ENCODE assay signal across 15 mouse cellular contexts in the genomic region with DNA sequence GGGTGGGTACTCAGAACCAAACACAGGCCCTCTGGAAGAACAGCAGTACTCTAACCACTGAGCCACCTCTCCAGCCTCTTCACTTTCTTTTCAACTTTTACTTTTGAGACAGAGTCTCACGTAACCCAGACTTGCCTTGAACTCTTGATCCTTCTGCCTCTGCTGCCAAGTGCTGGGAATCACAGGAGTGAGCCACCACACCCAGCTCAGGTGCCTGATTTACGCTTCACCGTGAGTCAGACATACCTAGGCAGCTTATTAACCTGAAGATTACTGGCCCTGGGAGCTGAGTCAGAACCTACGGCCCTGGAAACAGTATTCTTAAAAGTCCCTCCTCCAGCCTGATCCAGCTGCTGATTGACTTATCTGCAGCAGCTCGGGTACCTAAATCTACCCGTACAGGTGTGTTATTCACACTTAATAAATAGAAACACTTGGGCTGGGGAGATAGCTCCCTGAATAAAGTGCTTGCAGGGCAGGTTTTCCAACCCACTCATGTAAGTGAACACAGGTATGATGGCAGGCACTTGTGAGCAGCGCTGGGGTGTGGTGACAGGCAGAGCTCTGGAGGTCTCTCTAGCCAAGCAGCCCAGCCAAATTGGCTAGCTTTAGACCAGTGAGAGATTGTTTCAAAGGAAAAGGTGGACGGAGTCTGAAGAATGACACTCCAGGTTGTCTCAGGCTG.
DNase-seq lines count a peak whose midpoint lies in the region; ATAC-seq and TF ChIP-seq lines count a peak whose summit lies in the region.
"Had no signal": no experiment of that assay in that cellular context is flagged by ENCODE, and none has a peak within 500 bp of the region (broad histone marks: within the 10 kb centered on the region; RNA-seq: fewer than 3 reads in every experiment).

No protein-coding gene starts in this region.

- H3K4me1 ChIP-seq in kidney, embryonic 15.5 days: peaks cover 51% of the 10 kb centered on the region
- H3K4me1 ChIP-seq in lung, embryonic 14.5 days (ENCODE audit: insufficient read depth): 0 out of 2 replicates have a peak, but pooled peaks cover 3% of the 10 kb centered on the region

- H3K4me3 ChIP-seq in kidney, embryonic 15.5 days (replicated peaks): no peak overlapping the region
- H3K4me3 ChIP-seq in lung, embryonic 14.5 days (ENCODE audit: low read depth, low read length): no peak overlapping the region
- H3K4me3 ChIP-seq: heart, embryonic 13.5 days; liver, embryonic 13.5 days; midbrain, embryonic 10.5 days had no signal

- no peak overlapping the region for H3K9ac ChIP-seq in kidney, embryonic 15.5 days
- no peak overlapping the region for H3K9ac ChIP-seq in lung, embryonic 14.5 days
- H3K9ac ChIP-seq: heart, embryonic 13.5 days; liver, embryonic 13.5 days had no signal

- 78% methylated on average over 8 of the region's 8 CpGs for WGBS in kidney, embryonic 15.5 days
- WGBS in lung, embryonic 14.5 days: 62% methylated on average over 8 of the region's 8 CpGs
- WGBS in large intestine, adult 2 months: 47% methylated on average over 8 of the region's 8 CpGs

- no peaks in the 10 kb centered on the region for H3K9me3 ChIP-seq in kidney, embryonic 15.5 days (replicated peaks)
- H3K9me3 ChIP-seq in lung, embryonic 14.5 days (ENCODE audit: low read depth, low read length): no peaks in the 10 kb centered on the region
- H3K9me3 ChIP-seq: heart, embryonic 13.5 days; liver, embryonic 13.5 days; midbrain, embryonic 10.5 days had no signal

- no peak overlapping the region for H3K4me2 ChIP-seq in kidney, embryonic 15.5 days
- no peak overlapping the region for H3K4me2 ChIP-seq in lung, embryonic 14.5 days
- H3K4me2 ChIP-seq: heart, embryonic 13.5 days; liver, embryonic 13.5 days had no signal

- H3K27me3 ChIP-seq in kidney, embryonic 15.5 days: no peaks in the 10 kb centered on the region
- H3K27me3 ChIP-seq in lung, embryonic 14.5 days (ENCODE audit: insufficient read depth, low read length): no peaks in the 10 kb centered on the region
- H3K27me3 ChIP-seq: heart, embryonic 13.5 days; liver, embryonic 13.5 days had no signal

- no peak overlapping the region for H3K27ac ChIP-seq in kidney, embryonic 15.5 days
- no peak overlapping the region; the same call in 1 of the 2 replicates for H3K27ac ChIP-seq in lung, embryonic 14.5 days (ENCODE audit: low read depth)
- H3K27ac ChIP-seq: heart, embryonic 13.5 days; liver, embryonic 13.5 days; midbrain, embryonic 10.5 days had no signal

- peak; percentile 63 for DNase-seq in kidney, adult 9 months
- no peak for DNase-seq in lung, embryonic 14.5 days
- DNase-seq in lung, postnatal 25 days (ENCODE audit: low spot score): no peak
- DNase-seq in large intestine, adult 2 months (ENCODE audit: low read depth, low spot score): peak; percentile 70
- DNase-seq in yolk sac, embryonic 10.5 days (ENCODE audit: low spot score): peak; percentile 67
- no peak for DNase-seq in cerebellum, postnatal 10 days
- DNase-seq: adrenal gland, adult 2 months; B cell, adult 2 months; cerebellum, adult 2 months; liver, embryonic 13.5 days; right cerebral cortex, postnatal 14 days; thymus, postnatal 14 days had no signal

- no peaks in the 10 kb centered on the region for H3K36me3 ChIP-seq in kidney, embryonic 15.5 days
- no peaks in the 10 kb centered on the region; the same call in 1 of the 2 replicates for H3K36me3 ChIP-seq in lung, embryonic 14.5 days (ENCODE audit: insufficient read depth)
- H3K36me3 ChIP-seq: heart, embryonic 13.5 days; liver, embryonic 13.5 days had no signal

- ATAC-seq in kidney, embryonic 15.5 days (replicated peaks; ENCODE audit: low FRiP score): no peak
- peak; percentile 19; the same call in 1 of the 2 replicates for ATAC-seq in lung, embryonic 14.5 days (ENCODE audit: insufficient read depth)

- TF ChIP-seq CTCF in lung, embryonic 14.5 days (IDR thresholded peaks at IDR 0.05; ENCODE audit: low read depth): no peak

Comparison
In these comparisons a context has a peak if more than half of its experiments do, and no peak if none do; other contexts are left out.
1. DNase-seq: peak in kidney, adult 9 months (single experiment), large intestine, adult 2 months (single experiment) and yolk sac, embryonic 10.5 days (single experiment); none in lung, embryonic 14.5 days (single experiment), lung, postnatal 25 days (single experiment) and cerebellum, postnatal 10 days (0 of 2).